In the genomic region with DNA sequence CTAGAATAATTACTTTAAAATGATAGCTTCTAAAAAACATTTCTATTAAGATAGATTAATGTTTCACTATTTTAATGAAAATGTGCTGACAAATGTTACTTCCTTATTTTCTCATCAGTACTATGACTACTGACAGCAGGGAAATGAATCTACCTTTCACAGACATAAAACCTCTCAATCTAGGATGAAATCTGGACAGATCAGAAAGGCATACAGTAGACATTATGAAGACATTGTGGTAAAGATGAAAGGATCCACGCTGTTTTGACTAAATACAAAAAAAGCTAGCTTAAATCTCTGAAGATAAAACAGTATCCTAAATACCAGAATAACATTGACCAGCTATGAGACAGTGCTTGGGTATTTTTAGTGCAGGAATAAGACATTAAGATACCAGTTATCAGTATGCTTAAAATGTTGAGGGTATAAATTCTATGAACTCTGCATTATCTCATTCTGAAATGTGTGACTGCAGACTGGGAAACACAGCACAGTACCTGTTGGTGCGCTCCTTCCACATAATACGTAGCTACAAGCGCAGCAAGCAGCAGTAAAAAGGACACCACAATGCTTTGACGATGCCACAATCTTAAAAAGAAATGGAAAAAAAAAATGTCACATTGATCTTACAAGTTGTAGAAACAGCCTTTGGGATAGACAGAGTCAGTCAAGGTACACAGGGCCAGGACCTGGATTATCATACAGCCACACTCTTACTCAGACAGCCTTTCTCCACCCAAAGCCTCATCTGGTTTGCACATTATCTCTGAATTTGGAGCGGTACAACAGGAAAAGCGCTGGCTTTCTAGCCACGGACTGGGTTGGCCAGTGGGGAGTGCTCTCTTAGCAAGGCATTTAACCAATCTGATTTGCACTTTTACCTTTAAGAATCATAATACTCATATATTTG, we compare ENCODE assay signal across 18 mouse cellular contexts. TPM values are rescaled to one million over a fixed set of nuclear protein-coding genes. Genes with fewer than 3 reads are reported as not detected.
A peak's percentile ranks its signal among the peaks of the same experiment; 100 is the strongest.
DNase-seq lines count a peak whose midpoint lies in the region; ATAC-seq and TF ChIP-seq lines count a peak whose summit lies in the region.
"Had no signal": no experiment of that assay in that cellular context is flagged by ENCODE, and none has a peak within 500 bp of the region (broad histone marks: within the 10 kb centered on the region; RNA-seq: fewer than 3 reads in every experiment).

No protein-coding gene starts in this region.

- H3K27ac ChIP-seq in heart, embryonic 10.5 days = no peak overlapping the region
- peak overlapping the region; percentile 76 for H3K27ac ChIP-seq in MEL (ENCODE audit: control insufficient read depth, low read depth, low read length)
- peak overlapping the region; percentile 87 for H3K27ac ChIP-seq in liver, postnatal 0 days (ENCODE audit: low read depth)
- no peak overlapping the region for H3K27ac ChIP-seq in forebrain, embryonic 11.5 days (ENCODE audit: low read depth, low read length)
- H3K27ac ChIP-seq: embryonic facial prominence, embryonic 12.5 days; forebrain, embryonic 12.5 days; kidney, postnatal 0 days; limb, embryonic 15.5 days; midbrain, embryonic 13.5 days had no signal

- no peaks in the 10 kb centered on the region for H3K9me3 ChIP-seq in heart, embryonic 10.5 days
- H3K9me3 ChIP-seq in MEL (replicated peaks; ENCODE audit: insufficient read depth, low read length) = no peaks in the 10 kb centered on the region
- H3K9me3 ChIP-seq in liver, postnatal 0 days (ENCODE audit: low read length) = no peaks in the 10 kb centered on the region
- no peaks in the 10 kb centered on the region for H3K9me3 ChIP-seq in forebrain, embryonic 11.5 days (ENCODE audit: control insufficient read depth, low read length)
- H3K9me3 ChIP-seq: embryonic facial prominence, embryonic 12.5 days; forebrain, embryonic 12.5 days; limb, embryonic 15.5 days; midbrain, embryonic 13.5 days had no signal

- TF ChIP-seq RAD21 in MEL (IDR thresholded peaks at IDR 0.05; ENCODE audit: low read depth, low read length) = no peak

- DNase-seq in heart, embryonic 10.5 days (ENCODE audit: low spot score) = peak; percentile 82
- DNase-seq in heart, adult 8-10 months (ENCODE audit: low spot score) = no peak
- peak; percentile 81 for DNase-seq in MEL (ENCODE audit: low read depth, low spot score)
- DNase-seq in liver, postnatal 0 days = peak; percentile 46
- DNase-seq in B cell, adult 2 months = no peak
- no peak for DNase-seq in urinary bladder, adult 18-20 months (ENCODE audit: low spot score in 2 of 2)
- no peak for DNase-seq in forebrain, embryonic 11.5 days (ENCODE audit: low spot score)
- DNase-seq: cerebellum, adult 18-20 months; heart, postnatal 36 days; lung, postnatal 4 days had no signal

- peak; percentile 63 to 67; a peak in 3 of 4 replicates for TF ChIP-seq EP300 in MEL (IDR thresholded peaks at IDR 0.05; ENCODE audit: low read depth in 1 of 2, low read length in 2 of 2)
- TF ChIP-seq EP300 in liver, postnatal 0 days (IDR thresholded peaks at IDR 0.05; ENCODE audit: low read depth) = peak; percentile 91

- H3K79me2 ChIP-seq in MEL (ENCODE audit: control insufficient read depth, insufficient read depth, low read length, poor library complexity) = peaks cover 5% of the 10 kb centered on the region

- no peak overlapping the region for H3K9ac ChIP-seq in MEL (ENCODE audit: control insufficient read depth, low read depth, low read length, poor library complexity, severe bottlenecking)
- no peak overlapping the region for H3K9ac ChIP-seq in liver, postnatal 0 days (replicated peaks)
- H3K9ac ChIP-seq in forebrain, embryonic 11.5 days (ENCODE audit: low read length) = no peak overlapping the region
- H3K9ac ChIP-seq: embryonic facial prominence, embryonic 12.5 days; forebrain, embryonic 12.5 days; limb, embryonic 15.5 days; midbrain, embryonic 13.5 days had no signal

- H3K36me3 ChIP-seq in heart, embryonic 10.5 days = peaks cover 42% of the 10 kb centered on the region
- peaks cover 30 to 52% of the 10 kb centered on the region in 2 experiments for H3K36me3 ChIP-seq in MEL (ENCODE audit: control insufficient read depth in 1 of 2, insufficient read depth in 2 of 2, low read length in 2 of 2)
- H3K36me3 ChIP-seq in liver, postnatal 0 days (replicated peaks; ENCODE audit: insufficient read depth, low read length) = peaks cover 44% of the 10 kb centered on the region
- no peaks in the 10 kb centered on the region; the same call in 1 of the 2 replicates for H3K36me3 ChIP-seq in forebrain, embryonic 11.5 days (ENCODE audit: control insufficient read depth, insufficient read depth, low read length)

- no peaks in the 10 kb centered on the region for H3K4me1 ChIP-seq in heart, embryonic 10.5 days
- peaks cover 29 to 42% of the 10 kb centered on the region in 2 experiments for H3K4me1 ChIP-seq in MEL (ENCODE audit: control insufficient read depth in 1 of 2, insufficient read depth in 2 of 2, low read length in 2 of 2)
- H3K4me1 ChIP-seq in liver, postnatal 0 days (ENCODE audit: insufficient read depth) = peaks cover 22% of the 10 kb centered on the region
- no peaks in the 10 kb centered on the region for H3K4me1 ChIP-seq in forebrain, embryonic 11.5 days (replicated peaks; ENCODE audit: control insufficient read depth, insufficient read depth, low read length)
- H3K4me1 ChIP-seq: embryonic facial prominence, embryonic 12.5 days; forebrain, embryonic 12.5 days; limb, embryonic 15.5 days; midbrain, embryonic 13.5 days had no signal

- no peaks in the 10 kb centered on the region for H3K27me3 ChIP-seq in heart, embryonic 10.5 days (ENCODE audit: insufficient read depth, poor library complexity, severe bottlenecking)
- no peaks in the 10 kb centered on the region for H3K27me3 ChIP-seq in MEL (ENCODE audit: control insufficient read depth in 1 of 2, insufficient read depth in 2 of 2, low read length in 2 of 2)
- no peaks in the 10 kb centered on the region for H3K27me3 ChIP-seq in liver, postnatal 0 days (ENCODE audit: insufficient read depth, low read length)
- H3K27me3 ChIP-seq in forebrain, embryonic 11.5 days (ENCODE audit: control insufficient read depth, insufficient read depth, low read length) = no peaks in the 10 kb centered on the region
- H3K27me3 ChIP-seq: embryonic facial prominence, embryonic 12.5 days; forebrain, embryonic 12.5 days; limb, embryonic 15.5 days; midbrain, embryonic 13.5 days; Patski had no signal

- peak; percentile 93 for ATAC-seq in erythroid progenitor cell, adult 5-6 weeks (replicated peaks; ENCODE audit: low FRiP score, poor library complexity, severe bottlenecking)
- ATAC-seq in liver, postnatal 0 days = peak; percentile 96
- ATAC-seq in forebrain, embryonic 11.5 days (replicated peaks; ENCODE audit: low FRiP score) = no peak
- ATAC-seq: midbrain, embryonic 13.5 days; Patski had no signal

- TF ChIP-seq POLR2A in MEL (IDR thresholded peaks at IDR 0.05; ENCODE audit: control insufficient read depth in 1 of 2, insufficient read depth in 1 of 2, low read depth in 1 of 2, low read length in 2 of 2, poor library complexity in 1 of 2) = no peak

- no peak overlapping the region for H3K4me3 ChIP-seq in heart, embryonic 10.5 days
- no peak overlapping the region for H3K4me3 ChIP-seq in MEL (ENCODE audit: control insufficient read depth in 1 of 2, insufficient read depth in 1 of 2, low read depth in 2 of 2, low read length in 2 of 2)
- H3K4me3 ChIP-seq in liver, postnatal 0 days (ENCODE audit: low read depth, low read length) = no peak overlapping the region
- H3K4me3 ChIP-seq in forebrain, embryonic 11.5 days (ENCODE audit: low read depth, low read length) = no peak overlapping the region
- H3K4me3 ChIP-seq: embryonic facial prominence, embryonic 12.5 days; forebrain, embryonic 12.5 days; limb, embryonic 15.5 days; midbrain, embryonic 13.5 days; myocyte had no signal

- no peak for TF ChIP-seq CTCF in MEL (IDR thresholded peaks at IDR 0.05 in 2 of 3, conservative IDR thresholded peaks at IDR 0.05 in 1 of 3; ENCODE audit: control insufficient read depth in 1 of 3, insufficient read depth in 1 of 3, low read depth in 2 of 3, low read length in 3 of 3, poor library complexity in 1 of 3, severe bottlenecking in 1 of 3)
- 0 out of 2 replicates have a peak, but pooled peaks have one; percentile 17 for TF ChIP-seq CTCF in liver, postnatal 0 days (IDR thresholded peaks at IDR 0.05; ENCODE audit: low read depth)

- 84% methylated on average over 8 of the region's 8 CpGs for WGBS in heart, embryonic 10.5 days
- WGBS in liver, postnatal 0 days (ENCODE audit: insufficient replicate concordance) = 64% methylated on average over 8 of the region's 8 CpGs
- 94% methylated on average over 8 of the region's 8 CpGs for WGBS in forebrain, embryonic 11.5 days

- peak overlapping the region; percentile 42 for H3K4me2 ChIP-seq in liver, postnatal 0 days (ENCODE audit: low read depth, low read length)
- H3K4me2 ChIP-seq in forebrain, embryonic 11.5 days (ENCODE audit: low read depth, low read length, severe bottlenecking) = no peak overlapping the region
- H3K4me2 ChIP-seq: embryonic facial prominence, embryonic 12.5 days; forebrain, embryonic 12.5 days; limb, embryonic 15.5 days; midbrain, embryonic 13.5 days had no signal

TF ChIP-seq in MEL, 35 proteins besides CTCF, POLR2A, EP300 and RAD21 (continues in another document):
- no peak for TF ChIP-seq POLR2AphosphoS5 (IDR thresholded peaks at IDR 0.05; ENCODE audit: borderline replicate concordance, low read depth, low read length)

RNA-seq across cellular contexts. Expression of a gene that starts 20.4 kb away (rescaled TPM):
- polyA plus RNA-seq in heart, embryonic 10.5 days (2016; fragmentation: Nextera tagmentation; extraction: Ambion mirVana) = 107 and 115 TPM in 2 replicates
- 10 to 100 TPM; 60.2 to 77.1 (median 64.7) TPM for total RNA-seq in heart, adult 8-10 months (2022)
- total RNA-seq in MEL (2012; rRNA removed) = 61.8 and 64.4 TPM in 2 replicates
- polyA plus RNA-seq in MEL (2012; ENCODE audit: insufficient read depth in 1 of 2, insufficient read length in 2 of 2, low read depth in 1 of 2, low replicate concordance in 2 of 2, missing spikeins in 1 of 2) = 10 to 100 TPM in 1 of 2 experiments, not detected in 1; 94.9 TPM
- 113 and 179 TPM in 2 replicates for total RNA-seq in erythroid progenitor cell, adult 5-6 weeks (2015; ENCODE audit: low replicate concordance)
- total RNA-seq in erythroid progenitor cell, adult 5-6 weeks (2017; ENCODE audit: low replicate concordance) = 73.2 and 117 TPM in 2 replicates
- polyA plus RNA-seq in liver, postnatal 0 days (2015; fragmentation: Nextera tagmentation; extraction: Ambion mirVana) = 110 and 125 TPM in 2 replicates
- polyA plus RNA-seq in forebrain, embryonic 11.5 days (2014; fragmentation: Nextera tagmentation; extraction: Ambion mirVana) = 82.6 and 89.4 TPM in 2 replicates

RNA-seq across cellular contexts. Expression of a gene that starts 20.5 kb away (rescaled TPM):
- 24.4 and 30.2 TPM in 2 replicates for polyA plus RNA-seq in heart, embryonic 10.5 days (2016; fragmentation: Nextera tagmentation; extraction: Ambion mirVana)
- total RNA-seq in heart, adult 8-10 months (2022) = 1 to 10 TPM; 6.6 to 7.3 (median 7.1) TPM
- 37.3 and 40.3 TPM in 2 replicates for total RNA-seq in MEL (2012; rRNA removed)
- 10 to 100 TPM in 1 of 2 experiments, not detected in 1; 30.0 TPM for polyA plus RNA-seq in MEL (2012; ENCODE audit: insufficient read depth in 1 of 2, insufficient read length in 2 of 2, low read depth in 1 of 2, low replicate concordance in 2 of 2, missing spikeins in 1 of 2)
- 6.5 and 9.6 TPM in 2 replicates for total RNA-seq in erythroid progenitor cell, adult 5-6 weeks (2015; ENCODE audit: low replicate concordance)
- total RNA-seq in erythroid progenitor cell, adult 5-6 weeks (2017; ENCODE audit: low replicate concordance) = 6.1 and 7.2 TPM in 2 replicates
- 12.7 and 13.3 TPM in 2 replicates for polyA plus RNA-seq in liver, postnatal 0 days (2015; fragmentation: Nextera tagmentation; extraction: Ambion mirVana)
- polyA plus RNA-seq in forebrain, embryonic 11.5 days (2014; fragmentation: Nextera tagmentation; extraction: Ambion mirVana) = 43.2 and 44.8 TPM in 2 replicates

Comparison
In these comparisons a context has a peak if more than half of its experiments do, and no peak if none do; other contexts are left out.
1. DNase-seq: peak in heart, embryonic 10.5 days (single experiment), MEL (single experiment) and liver, postnatal 0 days (single experiment); none in heart, adult 8-10 months (single experiment), B cell, adult 2 months (0 of 2), urinary bladder, adult 18-20 months (0 of 2) and forebrain, embryonic 11.5 days (single experiment).
2. H3K27ac ChIP-seq: peak in MEL (single experiment) and liver, postnatal 0 days (single experiment); none in heart, embryonic 10.5 days (single experiment) and forebrain, embryonic 11.5 days (single experiment).